Mouse (Mus musculus) hindbrain, embryonic 15.5 days (tissue): Measurements from ENCODE around the gene Ndrg4. TPM values are rescaled to one million over a fixed set of nuclear protein-coding genes. Genes with fewer than 3 reads are reported as not detected.
A peak's percentile ranks its signal among the peaks of the same experiment; 100 is the strongest.

Experiments used
- ATAC-seq: fragments of 200-750 bp; cut with Nextera tagmentation; 2 replicates; pipeline ENCODE4 v1.8.0; 2017; ENCODE audit warnings: low read depth, moderate number of reproducible peaks, moderate TSS enrichment; ENCODE audit not compliant: low FRiP score
- H3K27ac ChIP-seq: fragments of 300-500 bp; sonication (generic); replicated peaks from 2 replicates; pipeline ENCODE4 v1.5.1; 2015; ENCODE audit warnings: mild to moderate bottlenecking, inconsistent platforms
- H3K27me3 ChIP-seq: fragments of 300-500 bp; sonication (generic); 2 replicates; pipeline ENCODE4 v1.6.1; 2015; ENCODE audit warnings: control low read depth, inconsistent platforms
- H3K36me3 ChIP-seq: fragments of 300-500 bp; sonication (generic); 2 replicates; pipeline ENCODE4 v1.6.1; 2015; ENCODE audit warnings: control low read depth, inconsistent platforms
- H3K4me1 ChIP-seq: fragments of 300-500 bp; sonication (generic); replicated peaks from 2 replicates; pipeline ENCODE4 v1.6.1; 2015; ENCODE audit warnings: control low read depth, inconsistent platforms
- H3K4me2 ChIP-seq: fragments of 300-500 bp; sonication (generic); 2 replicates; pipeline ENCODE4 v1.6.1; 2015; ENCODE audit warnings: moderate library complexity, mild to moderate bottlenecking, inconsistent platforms
- H3K4me3 ChIP-seq: fragments of 300-500 bp; sonication (generic); 2 replicates; pipeline ENCODE4 v1.5.1; 2015; ENCODE audit warnings: mild to moderate bottlenecking, inconsistent platforms
- H3K9ac ChIP-seq: fragments of 300-500 bp; sonication (generic); 2 replicates; pipeline ENCODE4 v1.6.1; 2015; ENCODE audit warnings: inconsistent platforms
- H3K9me3 ChIP-seq: fragments of 300-500 bp; sonication (generic); 2 replicates; pipeline ENCODE4 v1.6.1; 2016; ENCODE audit warnings: control low read depth, inconsistent platforms
- WGBS: fragments of 180-500 bp; shearing (Covaris S2); methylation state at CpG from one replicate; pipeline ENCODE4 v1.1.7; 2015; 5-methylcytosine and 5-hydroxymethylcytosine counted together
- polyA plus RNA-seq: library from polyadenylated mRNA; unstranded; fragments of >200 nt; fragmentation: Nextera tagmentation; extraction: Ambion mirVana; gene quantifications from 2 replicates; pipeline ENCODE4 v1.2.1, GENCODE M21; 2015

The Ndrg4 gene
- polyA plus RNA-seq, result 445 and 454 TPM in 2 replicates

DNA sequence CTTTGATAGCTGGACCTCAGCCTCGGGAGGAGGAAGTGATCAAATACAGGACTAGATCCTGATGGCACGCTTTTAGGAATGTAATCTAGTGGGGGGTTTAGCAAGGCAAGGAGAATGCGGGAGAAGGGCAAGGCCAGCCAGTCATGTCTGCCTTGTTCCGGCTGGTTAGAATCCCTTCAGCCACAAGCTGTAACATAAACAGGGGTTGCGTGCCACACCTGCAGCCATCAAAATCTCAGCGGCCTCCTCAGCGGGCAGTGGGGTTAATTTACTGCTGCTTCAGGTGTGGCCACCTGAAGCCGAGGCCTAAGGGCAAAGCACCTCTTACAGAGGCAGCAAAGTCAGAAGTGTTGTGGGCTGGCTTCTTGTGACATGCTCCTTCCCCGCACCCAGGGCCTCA lies at the start of gene Ndrg4:
TSS of gene Ndrg4 (plus strand) at position 350 of the 400 bp plus-strand sequence.
- Histone ChIP-seq H3K4me3 (peak within 1 kb of the TSS; percentile 83), H3K4me2 (peak within 1 kb of the TSS; percentile 80), H3K9me3 (no peaks in the 10 kb centered on the region), H3K36me3 (no peaks in the 10 kb centered on the region), H3K27me3 (peaks cover 9% of the 10 kb centered on the region; the same call in 1 of the 2 replicates), H3K4me1 (peaks cover 40% of the 10 kb centered on the region), H3K9ac (peak within 1 kb of the TSS; percentile 79), H3K27ac (peak within 1 kb of the TSS; percentile 75)
- no peak for ATAC-seq
- 55% methylated on average over 9 of the region's 9 CpGs for WGBS

DNA sequence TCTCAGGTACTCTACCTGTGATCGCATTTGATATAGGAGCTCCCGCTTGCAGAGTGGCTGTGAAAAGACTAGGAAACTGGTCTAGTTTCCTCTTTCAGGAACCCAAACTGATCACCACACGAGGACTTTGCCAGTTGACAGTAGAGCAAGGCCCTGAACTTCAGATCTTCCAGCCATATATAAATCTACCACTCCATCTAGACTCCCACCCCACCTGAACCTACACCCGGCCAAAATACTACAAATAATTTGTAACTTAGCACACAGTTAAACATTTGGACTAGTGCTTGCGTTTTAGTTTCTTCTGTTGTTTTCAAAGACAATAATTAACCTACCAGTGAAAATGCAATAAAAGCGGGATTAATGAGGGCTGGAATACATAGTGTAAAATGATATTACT lies 43.9 kb upstream of the Ndrg4 start:
- 0 out of 2 replicates have a peak overlapping the region, but pooled peaks have one; percentile 16 for H3K27ac ChIP-seq
- 85% methylated on average over 6 of the region's 6 CpGs for WGBS
- H3K4me1 ChIP-seq, result peaks cover 10% of the 10 kb centered on the region
- no peaks in the 10 kb centered on the region for H3K27me3 ChIP-seq
- no peaks in the 10 kb centered on the region for H3K36me3 ChIP-seq
- H3K9me3 ChIP-seq, result no peaks in the 10 kb centered on the region
- H3K9ac ChIP-seq, result no peak overlapping the region
- ATAC-seq, result no peak
- H3K4me2 ChIP-seq, result peak overlapping the region; percentile 81
- H3K4me3 ChIP-seq, result peak overlapping the region; percentile 70

DNA sequence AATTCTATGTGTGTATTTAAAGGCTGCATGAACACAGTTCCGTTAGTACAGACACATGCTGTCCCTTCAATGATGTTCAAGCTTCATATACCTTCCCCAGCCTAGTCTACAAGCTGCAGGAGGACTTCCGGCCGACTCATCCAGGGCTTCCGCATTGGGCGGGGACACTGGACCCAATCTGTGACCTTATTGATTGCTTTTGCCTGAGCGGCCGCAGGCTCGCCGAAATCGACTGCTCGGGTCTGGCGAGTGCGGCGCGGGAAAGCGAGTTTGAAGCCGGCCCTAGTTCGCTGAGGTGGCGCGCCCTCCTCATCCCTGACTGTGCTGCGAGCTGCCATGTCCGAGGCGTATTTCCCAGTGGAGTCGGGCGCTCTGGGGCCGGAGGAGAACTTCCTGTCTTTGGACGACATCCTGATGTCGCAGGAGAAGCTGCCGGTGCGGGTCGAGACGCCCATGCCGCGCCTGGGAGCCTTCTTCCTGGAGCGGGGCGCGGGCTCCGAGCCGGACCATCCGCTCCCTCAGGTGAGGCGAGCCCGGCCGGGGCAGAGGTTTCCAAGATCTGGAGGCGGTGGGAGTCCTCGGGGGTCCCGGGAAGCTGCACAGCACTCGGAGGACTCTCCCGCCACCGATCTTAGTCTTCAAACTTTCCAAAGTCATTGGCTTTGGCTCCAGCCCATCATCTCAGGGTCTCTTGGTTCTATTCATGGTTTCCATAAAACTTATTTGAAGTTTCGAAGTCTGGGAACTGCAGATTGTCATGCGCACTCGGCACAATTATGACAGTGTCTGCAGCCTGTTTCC lies 43.3 kb upstream of the Ndrg4 start, which contains the start of gene Gins3:
TSS of gene Gins3 (plus strand) at position 192 of the 801 bp plus-strand sequence.
- no peaks in the 10 kb centered on the region for H3K36me3 ChIP-seq
- peak within 1 kb of the TSS; percentile 81 for H3K4me2 ChIP-seq
- peak; percentile 95 for ATAC-seq
- 0 out of 2 replicates have a peak within 1 kb of the TSS, but pooled peaks have one; percentile 16 for H3K27ac ChIP-seq
- H3K9ac ChIP-seq, result peak within 1 kb of the TSS; percentile 48
- under 1% methylated on average over 52 of the region's 52 CpGs for WGBS
- peak within 1 kb of the TSS; percentile 70 for H3K4me3 ChIP-seq
- H3K27me3 ChIP-seq, result no peaks in the 10 kb centered on the region
- H3K4me1 ChIP-seq, result peaks cover 10% of the 10 kb centered on the region
- H3K9me3 ChIP-seq, result no peaks in the 10 kb centered on the region

DNA sequence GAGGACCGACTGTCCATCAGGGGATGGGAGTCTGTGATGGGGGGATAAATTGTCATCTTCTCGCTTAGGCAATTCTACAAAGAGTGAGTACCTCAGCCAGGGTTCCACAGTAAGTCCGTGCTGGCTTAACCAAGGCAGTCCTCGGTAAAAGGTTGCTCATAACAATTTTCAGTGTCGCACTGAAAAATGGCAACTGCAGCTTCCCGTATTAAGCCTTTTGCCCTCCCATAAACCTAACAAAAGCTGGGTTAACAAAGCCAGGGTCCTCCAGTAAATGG lies 42.8 kb upstream of the Ndrg4 start:
- Histone ChIP-seq H3K4me3 (peak overlapping the region; percentile 70), H3K27ac (no peak overlapping the region), H3K36me3 (no peaks in the 10 kb centered on the region), H3K9me3 (no peaks in the 10 kb centered on the region), H3K4me2 (peak overlapping the region; percentile 81), H3K9ac (peak overlapping the region; percentile 48; the same call in 1 of the 2 replicates), H3K27me3 (no peaks in the 10 kb centered on the region), H3K4me1 (peaks cover 10% of the 10 kb centered on the region)
- WGBS, result 4% methylated on average over 6 of the region's 6 CpGs
- ATAC-seq, result no peak

DNA sequence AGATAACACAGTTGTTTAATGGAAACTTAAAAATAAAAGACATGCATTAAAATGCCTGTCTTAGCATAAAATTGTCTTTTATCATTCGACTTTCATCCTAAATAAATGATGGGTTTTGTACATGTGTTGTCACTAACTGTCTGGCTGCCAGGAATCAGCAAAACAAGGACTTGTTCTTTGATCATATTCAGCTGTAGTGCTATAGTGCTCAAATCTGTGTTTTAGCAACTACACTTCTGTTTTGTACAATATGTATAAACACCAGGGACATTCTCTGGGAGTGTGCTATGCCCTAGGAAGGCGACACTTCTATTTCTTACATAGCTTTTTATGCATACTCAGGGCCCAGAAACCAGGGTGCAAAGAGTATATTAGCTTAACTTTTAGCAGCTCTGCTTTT lies 31.8 kb upstream of the Ndrg4 start:
- Histone ChIP-seq H3K9ac (no peak overlapping the region), H3K4me3 (no peak overlapping the region), H3K27ac (no peak overlapping the region), H3K4me2 (no peak overlapping the region), H3K9me3 (no peaks in the 10 kb centered on the region), H3K4me1 (no peaks in the 10 kb centered on the region), H3K27me3 (no peaks in the 10 kb centered on the region), H3K36me3 (no peaks in the 10 kb centered on the region)
- WGBS, result 95% methylated on average over 2 of the region's 2 CpGs
- no peak for ATAC-seq

DNA sequence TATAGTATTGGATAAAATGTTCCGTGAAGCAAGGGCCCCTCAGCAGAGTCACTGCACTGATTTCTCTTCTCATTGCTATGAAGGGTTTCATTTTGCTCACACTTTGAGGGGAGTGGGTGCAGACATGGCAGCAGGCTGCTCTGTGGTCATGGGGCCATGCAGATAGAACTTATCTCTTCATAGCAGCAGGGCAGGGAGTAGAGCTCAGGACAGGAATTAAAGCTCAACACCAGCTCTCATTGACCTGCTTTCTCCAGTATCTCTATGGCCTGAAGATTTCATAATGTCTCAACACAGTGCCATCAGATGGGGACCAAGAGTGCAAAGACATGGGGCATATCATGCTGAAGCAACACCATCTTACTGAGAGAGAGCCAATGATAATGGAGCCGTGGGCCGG lies 28.5 kb upstream of the Ndrg4 start:
- no peak overlapping the region for H3K27ac ChIP-seq
- no peak for ATAC-seq
- H3K4me2 ChIP-seq, result no peak overlapping the region
- H3K27me3 ChIP-seq, result no peaks in the 10 kb centered on the region
- H3K9ac ChIP-seq, result no peak overlapping the region
- H3K9me3 ChIP-seq, result no peaks in the 10 kb centered on the region
- H3K4me3 ChIP-seq, result no peak overlapping the region
- WGBS, result 89% methylated on average over 3 of the region's 3 CpGs
- no peaks in the 10 kb centered on the region for H3K36me3 ChIP-seq
- H3K4me1 ChIP-seq, result no peaks in the 10 kb centered on the region

DNA sequence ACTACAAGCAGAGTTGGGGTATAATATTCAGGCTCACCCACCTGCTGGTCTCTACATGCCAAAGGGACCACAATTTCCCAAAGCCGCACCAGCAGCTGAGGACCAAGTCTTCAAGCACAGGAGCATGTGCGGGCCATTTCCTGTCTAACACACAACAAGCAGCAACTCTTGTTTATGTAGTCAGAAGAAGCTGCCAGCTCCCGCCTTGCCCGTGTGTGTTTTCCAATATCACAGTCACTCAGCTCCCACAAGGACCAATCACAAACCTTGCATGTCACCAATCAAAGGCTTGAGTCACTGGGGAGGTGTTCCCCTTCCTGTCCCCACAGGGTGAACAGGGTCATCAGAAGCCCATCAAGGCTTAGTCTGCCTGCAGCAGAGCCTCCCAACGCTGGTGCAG lies 23.4 kb upstream of the Ndrg4 start:
- Histone ChIP-seq H3K27me3 (no peaks in the 10 kb centered on the region), H3K4me2 (no peak overlapping the region), H3K27ac (no peak overlapping the region), H3K4me1 (no peaks in the 10 kb centered on the region), H3K36me3 (no peaks in the 10 kb centered on the region), H3K4me3 (no peak overlapping the region), H3K9me3 (no peaks in the 10 kb centered on the region), H3K9ac (no peak overlapping the region)
- ATAC-seq, result no peak
- WGBS, result 77% methylated on average over 5 of the region's 5 CpGs

DNA sequence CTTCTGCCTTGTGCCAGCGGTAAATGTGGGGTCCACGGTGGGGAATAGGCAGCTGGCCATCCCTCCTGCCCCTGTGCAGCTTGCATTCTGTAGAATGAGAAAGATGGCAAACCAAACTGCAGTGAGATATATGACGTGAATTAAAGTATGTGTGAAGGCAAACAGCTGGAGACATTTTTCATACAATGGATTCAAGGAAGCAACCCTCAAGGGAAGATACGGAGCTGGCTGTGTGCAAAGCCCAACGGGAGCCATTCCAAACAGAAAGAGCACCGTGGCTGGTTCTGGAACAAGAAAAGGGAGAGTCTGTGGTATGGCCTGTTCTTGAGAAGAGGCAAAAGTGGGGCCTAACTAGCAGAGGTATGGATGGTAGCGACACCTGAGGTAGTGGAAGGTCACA lies 20.9 kb upstream of the Ndrg4 start:
- 73% methylated on average over 7 of the region's 7 CpGs for WGBS
- ATAC-seq, result no peak
- H3K9ac ChIP-seq, result no peak overlapping the region
- H3K4me2 ChIP-seq, result no peak overlapping the region
- H3K9me3 ChIP-seq, result no peaks in the 10 kb centered on the region
- H3K36me3 ChIP-seq, result no peaks in the 10 kb centered on the region
- no peaks in the 10 kb centered on the region for H3K27me3 ChIP-seq
- H3K4me3 ChIP-seq, result no peak overlapping the region
- no peak overlapping the region for H3K27ac ChIP-seq
- no peaks in the 10 kb centered on the region for H3K4me1 ChIP-seq

DNA sequence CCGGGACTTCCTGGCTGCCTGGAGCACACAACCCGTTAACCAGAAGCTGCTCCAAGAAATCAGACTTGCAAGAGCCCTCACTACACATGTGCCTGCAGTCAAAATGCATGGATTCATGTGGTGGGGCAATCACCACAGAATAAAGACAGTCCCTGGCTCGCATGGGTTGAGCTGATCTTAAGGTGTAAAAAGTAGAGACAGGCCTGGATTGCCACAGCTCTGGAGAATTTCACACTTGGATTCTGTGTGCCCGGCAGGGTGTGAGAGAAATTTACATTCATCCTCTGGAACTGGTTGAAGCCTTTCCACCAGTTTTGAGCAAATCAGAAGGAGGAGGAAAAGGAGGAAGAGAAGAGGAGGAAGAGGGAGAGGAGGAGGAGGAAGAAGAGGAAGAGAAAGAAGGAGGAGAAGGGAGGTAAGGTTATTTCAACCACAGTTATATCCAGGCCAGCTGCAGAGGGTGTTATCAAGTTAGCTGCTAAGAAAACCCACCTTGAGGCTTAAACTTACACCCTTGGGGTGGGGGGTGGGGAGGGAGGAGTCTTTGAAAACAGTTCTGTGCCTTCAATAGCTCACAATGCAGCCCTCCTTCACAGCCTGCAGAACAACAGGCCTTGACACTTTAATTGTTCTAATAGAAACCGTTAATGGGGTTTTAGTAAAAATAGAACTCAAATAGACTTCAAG lies 20.3 kb upstream of the Ndrg4 start:
- no peak for ATAC-seq
- Histone ChIP-seq H3K4me3 (no peak overlapping the region), H3K9ac (no peak overlapping the region), H3K4me2 (no peak overlapping the region), H3K27ac (no peak overlapping the region), H3K27me3 (no peaks in the 10 kb centered on the region), H3K36me3 (no peaks in the 10 kb centered on the region), H3K9me3 (no peaks in the 10 kb centered on the region), H3K4me1 (no peaks in the 10 kb centered on the region)
- 57% methylated on average over 5 of the region's 5 CpGs for WGBS

DNA sequence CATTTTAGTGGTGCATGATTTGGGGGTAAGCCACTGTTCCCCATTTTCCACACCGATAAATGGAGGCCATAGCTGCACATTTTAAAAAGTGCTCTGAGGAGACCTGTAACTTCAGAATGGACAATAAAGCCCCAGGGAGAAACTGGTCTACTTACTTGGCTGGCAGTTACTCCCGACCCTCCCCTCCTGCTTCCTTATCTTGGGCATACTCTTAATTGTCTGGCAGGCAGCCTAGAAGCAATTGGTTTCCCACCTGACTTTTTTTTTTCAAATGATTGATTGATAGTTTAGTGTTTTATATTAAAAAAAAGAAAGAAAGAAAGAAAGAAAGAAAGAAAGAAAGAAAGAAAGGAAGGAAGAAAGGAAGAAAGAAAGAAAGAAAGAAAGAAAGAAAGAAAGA lies 19.3 kb upstream of the Ndrg4 start:
- 58% methylated on average over 2 of the region's 2 CpGs for WGBS
- Histone ChIP-seq H3K4me3 (no peak overlapping the region), H3K4me1 (no peaks in the 10 kb centered on the region), H3K9me3 (no peaks in the 10 kb centered on the region), H3K27me3 (no peaks in the 10 kb centered on the region), H3K9ac (no peak overlapping the region), H3K4me2 (no peak overlapping the region), H3K27ac (no peak overlapping the region), H3K36me3 (no peaks in the 10 kb centered on the region)
- no peak for ATAC-seq

DNA sequence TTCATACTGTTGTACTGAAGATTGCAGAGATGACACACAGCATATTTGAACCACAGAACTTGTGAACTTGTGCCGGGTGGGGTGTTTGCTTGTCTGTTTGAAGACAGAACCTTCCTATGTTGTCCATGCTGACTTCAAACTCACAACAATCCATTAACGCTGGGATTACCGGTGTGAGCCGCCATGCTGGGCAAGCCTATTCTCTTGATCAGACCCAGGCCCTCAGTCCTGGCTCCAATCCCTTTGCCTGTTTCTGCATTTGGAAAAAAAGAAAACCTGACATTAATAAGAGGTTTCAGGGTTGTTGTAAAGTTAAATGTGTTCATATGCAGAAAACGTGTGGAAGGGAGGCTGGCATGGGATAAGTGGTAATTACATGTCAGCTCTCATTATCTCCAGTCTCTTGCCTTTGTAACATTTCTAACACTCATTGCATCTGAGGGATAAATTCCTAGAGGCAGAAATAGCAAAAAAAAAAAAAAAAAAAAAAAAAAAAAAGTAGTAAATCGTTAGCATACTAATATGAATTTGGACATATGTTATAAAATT lies 16.4 kb upstream of the Ndrg4 start:
- Histone ChIP-seq H3K36me3 (no peaks in the 10 kb centered on the region), H3K27me3 (no peaks in the 10 kb centered on the region), H3K9me3 (no peaks in the 10 kb centered on the region), H3K27ac (no peak overlapping the region), H3K4me2 (no peak overlapping the region), H3K4me3 (no peak overlapping the region), H3K9ac (no peak overlapping the region), H3K4me1 (no peaks in the 10 kb centered on the region)
- no peak for ATAC-seq
- 80% methylated on average over 6 of the region's 6 CpGs for WGBS

DNA sequence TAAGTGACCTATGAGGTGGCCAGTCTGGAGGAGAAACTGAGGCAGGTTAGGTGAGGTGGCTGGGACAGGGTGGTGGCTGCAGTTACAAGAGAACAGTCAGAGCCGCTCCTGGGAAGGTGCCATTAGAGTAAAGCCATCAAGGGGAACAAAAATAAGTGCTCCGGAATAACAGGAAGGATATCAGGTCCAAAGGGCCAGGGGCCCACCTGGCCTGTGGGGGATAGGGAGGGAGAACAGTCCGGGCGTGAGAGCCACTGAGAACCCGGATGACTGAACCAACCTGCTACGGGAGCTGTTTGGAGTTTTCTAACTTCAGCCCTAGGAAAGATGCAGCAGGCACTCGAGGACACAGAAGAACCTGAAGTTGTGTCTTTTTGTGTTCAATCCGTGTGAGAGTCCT lies 15.7 kb upstream of the Ndrg4 start:
- ATAC-seq, result no peak
- Histone ChIP-seq H3K9ac (no peak overlapping the region), H3K36me3 (no peaks in the 10 kb centered on the region), H3K4me1 (no peaks in the 10 kb centered on the region), H3K27ac (no peak overlapping the region), H3K4me3 (no peak overlapping the region), H3K27me3 (no peaks in the 10 kb centered on the region), H3K9me3 (no peaks in the 10 kb centered on the region), H3K4me2 (no peak overlapping the region)
- WGBS, result 88% methylated on average over 8 of the region's 8 CpGs
